ENCODE assay signal across 8 mouse cellular contexts in the genomic region with DNA sequence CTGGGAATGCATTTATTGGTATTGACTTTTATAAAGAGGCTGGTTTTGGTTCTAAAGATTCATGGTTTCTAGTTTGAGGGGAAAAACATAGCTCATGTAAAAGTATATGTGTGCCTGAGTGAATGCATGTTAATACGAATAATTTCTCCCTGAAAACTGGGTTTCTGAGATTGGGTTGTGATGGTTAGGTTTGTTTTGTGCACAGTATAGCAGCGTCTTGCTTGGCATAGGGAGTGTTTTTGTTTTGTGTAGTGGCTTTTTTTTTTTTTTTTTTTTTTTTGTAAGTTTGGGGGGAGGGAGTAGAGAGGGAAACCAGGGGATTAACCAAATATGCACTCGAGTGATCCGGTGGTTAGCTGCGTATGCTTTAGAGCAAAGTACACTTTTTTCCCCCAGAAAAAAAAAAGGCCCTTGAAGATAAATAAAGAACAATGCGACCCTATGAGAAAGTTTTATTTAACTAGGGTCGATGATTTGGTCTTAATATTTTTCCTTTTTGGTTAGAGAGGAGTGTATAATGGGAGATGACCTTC. TPM values are rescaled to one million over a fixed set of nuclear protein-coding genes. Genes with fewer than 3 reads are reported as not detected.
DNase-seq lines count a peak whose midpoint lies in the region; ATAC-seq and TF ChIP-seq lines count a peak whose summit lies in the region.

No protein-coding gene starts in this region.

- no peaks in the 10 kb centered on the region for H3K27me3 ChIP-seq in cerebellum, adult 2 months (ENCODE audit: control insufficient read depth, insufficient read depth, low read length)
- no peaks in the 10 kb centered on the region for H3K27me3 ChIP-seq in intestine, postnatal 0 days (replicated peaks; ENCODE audit: control insufficient read depth, insufficient read depth, low read length)

- no peak for DNase-seq in cerebellum, adult 2 months
- DNase-seq in cerebellum, postnatal 14 days = no peak
- DNase-seq in spleen, postnatal 36 days (ENCODE audit: low spot score in 2 of 2) = peak; percentile 22 to 30
- DNase-seq in spleen, postnatal 4 days (ENCODE audit: low spot score in 2 of 2) = no peak
- DNase-seq in retina, postnatal 1 day = peak; percentile 34
- DNase-seq in ovary, adult 18-20 months (ENCODE audit: low spot score) = no peak
- no peak for DNase-seq in urinary bladder, adult 18-20 months (ENCODE audit: low spot score in 2 of 2)

- no peak for TF ChIP-seq POLR2A in cerebellum, adult 2 months (IDR thresholded peaks at IDR 0.05; ENCODE audit: borderline replicate concordance, insufficient read depth, low read length)

- H3K9me3 ChIP-seq in intestine, postnatal 0 days (ENCODE audit: control insufficient read depth) = no peaks in the 10 kb centered on the region

- no peak for TF ChIP-seq CTCF in cerebellum, adult 2 months (IDR thresholded peaks at IDR 0.05; ENCODE audit: borderline replicate concordance, insufficient read depth, low read depth, low read length)
- TF ChIP-seq CTCF in intestine, postnatal 0 days (IDR thresholded peaks at IDR 0.05; ENCODE audit: low read depth) = no peak

- peaks cover 8% of the 10 kb centered on the region for H3K4me1 ChIP-seq in cerebellum, adult 2 months (ENCODE audit: control insufficient read depth, insufficient read depth, low read length)
- peaks cover 3% of the 10 kb centered on the region; the same call in 1 of the 2 replicates for H3K4me1 ChIP-seq in intestine, postnatal 0 days (replicated peaks; ENCODE audit: control insufficient read depth, insufficient read depth, low read length)

- WGBS in cerebellum, adult 2 months = under 1% methylated on average over 7 of the region's 7 CpGs
- under 1% methylated on average over 7 of the region's 7 CpGs for WGBS in intestine, postnatal 0 days

- peak overlapping the region; percentile 92 for H3K9ac ChIP-seq in intestine, postnatal 0 days (ENCODE audit: low read depth, low read length)

- H3K4me3 ChIP-seq in cerebellum, adult 2 months (replicated peaks; ENCODE audit: insufficient read depth, low read depth, low read length) = peak overlapping the region; percentile 97
- peak overlapping the region; percentile 71 for H3K4me3 ChIP-seq in intestine, postnatal 0 days (ENCODE audit: low read depth, low read length)

- no peaks in the 10 kb centered on the region for H3K36me3 ChIP-seq in intestine, postnatal 0 days (ENCODE audit: control insufficient read depth, insufficient read depth)

- peak overlapping the region; percentile 97 for H3K4me2 ChIP-seq in intestine, postnatal 0 days (replicated peaks; ENCODE audit: low read depth)

- no peak overlapping the region for H3K27ac ChIP-seq in cerebellum, adult 2 months (ENCODE audit: insufficient read depth, low read length)
- no peak overlapping the region for H3K27ac ChIP-seq in intestine, postnatal 0 days (ENCODE audit: low read depth, low read length)

- no peak for ATAC-seq in intestine, postnatal 0 days

RNA-seq across cellular contexts. Expression of gene Jarid2, which starts 3.2 kb away (rescaled TPM):
- 35.9 and 42.3 TPM in 2 replicates for polyA plus RNA-seq in cerebellum, adult 2 months (2012; rRNA removed)
- polyA plus RNA-seq in intestine, postnatal 0 days (2015; fragmentation: Nextera tagmentation; extraction: Ambion mirVana) = 6.6 and 6.8 TPM in 2 replicates

Comparison
In these comparisons a context has a peak if more than half of its experiments do, and no peak if none do; other contexts are left out.
1. DNase-seq: peak in spleen, postnatal 36 days (2 of 2) and retina, postnatal 1 day (single experiment); none in cerebellum, adult 2 months (0 of 2), cerebellum, postnatal 14 days (0 of 2), spleen, postnatal 4 days (0 of 2), ovary, adult 18-20 months (single experiment) and urinary bladder, adult 18-20 months (0 of 2).